Mouse (Mus musculus): ENCODE results near the gene Lrp5. TPM values are rescaled to one million over a fixed set of nuclear protein-coding genes. Genes with fewer than 3 reads are reported as not detected.
"Not testable (repeated sequence)": the region's sequence is repeated elsewhere in the genome, so short reads cannot be mapped to it uniquely, and the experiment has no call there.

Lrp5 gene
- polyA plus RNA-seq, 1 experiment from 2014 or later: 5.3 TPM

DNA sequence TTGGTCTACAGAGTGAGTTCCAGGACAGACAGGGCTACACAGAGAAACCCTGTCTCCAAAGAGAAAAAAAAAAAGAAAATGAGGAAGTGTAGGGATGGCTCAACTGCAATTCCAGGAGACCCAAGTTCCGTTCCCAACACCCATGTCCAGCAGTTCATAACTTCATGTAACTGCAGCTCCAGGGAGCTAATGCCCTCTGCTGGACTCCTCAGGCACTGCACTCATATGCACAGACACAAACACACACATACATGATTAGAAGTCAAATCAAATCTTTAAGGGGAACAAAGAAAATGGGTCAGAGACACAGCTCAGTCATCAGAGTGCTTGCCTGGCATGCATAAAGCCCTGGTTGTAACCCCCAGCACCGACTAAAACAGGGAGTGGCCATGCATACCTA is 13.2 kb downstream of the Lrp5 start:
- H3K27ac ChIP-seq (ENCODE audit: low read depth, low read length): no peak overlapping the region
- WGBS (ENCODE audit: insufficient replicate concordance): 92% methylated on average over 2 of the region's 2 CpGs
- H3K4me2 ChIP-seq: no peak overlapping the region
- no peak for ATAC-seq (replicated peaks; ENCODE audit: insufficient number of reproducible peaks, low FRiP score, low TSS enrichment)
- H3K9ac ChIP-seq (ENCODE audit: low read depth, low read length): no peak overlapping the region
- H3K4me3 ChIP-seq (ENCODE audit: low read depth, low read length): no peak overlapping the region
- no peaks in the 10 kb centered on the region for H3K9me3 ChIP-seq (replicated peaks; ENCODE audit: control insufficient read depth, low read length)
- H3K36me3 ChIP-seq (ENCODE audit: control insufficient read depth, insufficient read depth, low read length): peaks cover 4% of the 10 kb centered on the region; the same call in 1 of the 2 replicates
- H3K27me3 ChIP-seq (ENCODE audit: control insufficient read depth, insufficient read depth, low read length): no peaks in the 10 kb centered on the region
- peaks cover 16% of the 10 kb centered on the region for H3K4me1 ChIP-seq (ENCODE audit: control insufficient read depth, insufficient read depth, low read length)

- H3K9ac ChIP-seq (ENCODE audit: low read depth, low read length): no peak overlapping the region
- 50% methylated on average over 13 of the region's 13 CpGs for WGBS (ENCODE audit: insufficient replicate concordance)
- H3K4me2 ChIP-seq: peak overlapping the region; percentile 25
- H3K4me1 ChIP-seq (ENCODE audit: control insufficient read depth, insufficient read depth, low read length): peaks cover 36% of the 10 kb centered on the region
- peaks cover 4% of the 10 kb centered on the region; the same call in 1 of the 2 replicates for H3K36me3 ChIP-seq (ENCODE audit: control insufficient read depth, insufficient read depth, low read length)
- ATAC-seq (replicated peaks; ENCODE audit: insufficient number of reproducible peaks, low FRiP score, low TSS enrichment): no peak
- no peak overlapping the region for H3K4me3 ChIP-seq (ENCODE audit: low read depth, low read length)
- no peaks in the 10 kb centered on the region for H3K9me3 ChIP-seq (replicated peaks; ENCODE audit: control insufficient read depth, low read length)
- H3K27me3 ChIP-seq (ENCODE audit: control insufficient read depth, insufficient read depth, low read length): no peaks in the 10 kb centered on the region
- peak overlapping the region; percentile 73 for H3K27ac ChIP-seq (ENCODE audit: low read depth, low read length)
These were observed 17.3 kb downstream of the Lrp5 start for GRCm38 (mm10) chr19:3669100-3669499.

DNA sequence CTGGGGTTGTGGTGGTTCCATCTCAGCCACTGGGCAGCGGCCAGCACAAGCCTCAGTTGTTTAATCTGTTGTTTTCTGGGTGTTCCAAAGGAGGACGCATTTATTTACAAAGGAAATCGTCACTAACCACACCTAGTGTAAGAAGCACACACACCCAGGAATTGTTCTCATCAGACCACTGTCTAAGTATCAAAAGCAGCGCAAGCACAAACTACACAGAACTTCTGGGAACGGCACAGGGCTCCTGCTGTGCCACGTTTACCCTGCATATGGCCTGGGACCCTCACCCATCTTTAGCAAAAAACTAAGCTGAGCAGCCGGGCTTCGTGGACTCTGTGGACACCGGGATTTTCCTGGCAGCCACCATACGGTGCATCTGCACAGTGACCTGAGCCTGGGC is 17.8 kb downstream of the Lrp5 start:
- H3K27ac ChIP-seq (ENCODE audit: low read depth, low read length): peak overlapping the region; percentile 73
- peaks cover 36% of the 10 kb centered on the region for H3K4me1 ChIP-seq (ENCODE audit: control insufficient read depth, insufficient read depth, low read length)
- ATAC-seq (replicated peaks; ENCODE audit: insufficient number of reproducible peaks, low FRiP score, low TSS enrichment): no peak
- no peaks in the 10 kb centered on the region for H3K9me3 ChIP-seq (replicated peaks; ENCODE audit: control insufficient read depth, low read length)
- 0 out of 2 replicates have a peak overlapping the region, but pooled peaks have one; percentile 16 for H3K9ac ChIP-seq (ENCODE audit: low read depth, low read length)
- WGBS (ENCODE audit: insufficient replicate concordance): 81% methylated on average over 10 of the region's 10 CpGs
- no peak overlapping the region for H3K4me3 ChIP-seq (ENCODE audit: low read depth, low read length)
- H3K27me3 ChIP-seq (ENCODE audit: control insufficient read depth, insufficient read depth, low read length): no peaks in the 10 kb centered on the region
- H3K36me3 ChIP-seq (ENCODE audit: control insufficient read depth, insufficient read depth, low read length): peaks cover 4% of the 10 kb centered on the region; the same call in 1 of the 2 replicates
- no peak overlapping the region for H3K4me2 ChIP-seq

DNA sequence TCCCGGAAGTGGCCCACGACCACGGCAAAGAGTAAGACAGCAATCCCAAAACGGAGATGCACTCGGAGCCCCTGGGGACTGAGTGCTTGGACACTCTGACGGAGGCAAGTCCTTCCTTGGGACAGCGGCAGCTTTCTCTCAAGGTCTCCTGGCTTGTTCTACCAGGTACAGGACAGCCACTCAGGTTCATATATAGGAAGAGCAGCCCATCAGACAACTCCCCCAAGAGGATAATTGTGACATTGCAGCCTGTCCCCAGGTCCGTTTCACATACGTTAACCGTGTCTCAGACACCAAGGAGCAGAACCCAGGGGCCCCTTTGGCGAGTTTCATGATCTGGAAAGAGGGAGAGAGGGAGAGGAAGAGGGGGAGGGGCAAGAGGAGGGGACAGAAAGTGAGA is 18.4 kb downstream of the Lrp5 start:
- Histone ChIP-seq H3K4me1 (ENCODE audit: control insufficient read depth, insufficient read depth, low read length) (peaks cover 36% of the 10 kb centered on the region), H3K36me3 (ENCODE audit: control insufficient read depth, insufficient read depth, low read length) (0 out of 2 replicates have a peak, but pooled peaks cover 4% of the 10 kb centered on the region), H3K27me3 (ENCODE audit: control insufficient read depth, insufficient read depth, low read length) (no peaks in the 10 kb centered on the region), H3K27ac (ENCODE audit: low read depth, low read length) (no peak overlapping the region), H3K4me3 (ENCODE audit: low read depth, low read length) (no peak overlapping the region), H3K4me2 (no peak overlapping the region), H3K9ac (ENCODE audit: low read depth, low read length) (no peak overlapping the region), H3K9me3 (replicated peaks; ENCODE audit: control insufficient read depth, low read length) (no peaks in the 10 kb centered on the region)
- no peak for ATAC-seq (replicated peaks; ENCODE audit: insufficient number of reproducible peaks, low FRiP score, low TSS enrichment)
- 73% methylated on average over 11 of the region's 11 CpGs for WGBS (ENCODE audit: insufficient replicate concordance)

DNA sequence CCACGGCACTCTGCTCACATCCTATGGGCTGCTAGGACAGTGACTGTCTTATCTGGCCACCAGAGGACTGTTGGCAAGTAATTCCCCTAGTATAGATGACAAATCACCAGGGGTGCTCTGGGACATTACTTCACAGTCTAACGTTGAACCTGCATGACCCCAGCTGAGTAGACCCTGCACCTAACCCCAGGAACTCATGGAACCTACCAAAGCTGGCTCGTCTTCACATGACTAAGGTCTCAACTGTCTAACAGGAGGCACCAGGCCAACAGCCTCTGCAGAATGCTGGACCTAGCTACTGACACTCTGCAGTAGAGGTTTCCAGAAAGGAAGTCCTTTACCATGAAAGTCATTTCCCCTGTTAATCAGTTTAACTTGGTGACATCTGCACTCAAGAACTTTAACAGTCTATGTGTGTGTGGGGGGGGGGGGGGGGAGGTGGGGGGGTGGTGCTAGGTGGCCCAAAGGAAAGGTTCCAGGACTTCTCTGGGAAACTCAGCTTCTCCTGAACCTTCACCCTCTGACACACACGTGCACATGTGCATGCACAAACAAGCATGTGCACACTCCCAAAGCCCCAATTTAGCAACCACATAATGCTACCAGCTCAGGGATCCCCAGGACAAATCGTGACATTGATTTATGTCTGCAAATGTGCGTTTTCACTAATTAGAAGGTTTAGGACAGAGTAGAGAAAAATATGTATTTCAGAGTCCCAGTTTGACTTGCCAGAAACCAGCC is 19.0 kb downstream of the Lrp5 start:
- no peaks in the 10 kb centered on the region for H3K27me3 ChIP-seq (ENCODE audit: control insufficient read depth, insufficient read depth, low read length)
- no peak overlapping the region for H3K4me2 ChIP-seq
- no peaks in the 10 kb centered on the region for H3K9me3 ChIP-seq (replicated peaks; ENCODE audit: control insufficient read depth, low read length)
- H3K4me3 ChIP-seq (ENCODE audit: low read depth, low read length): no peak overlapping the region
- H3K4me1 ChIP-seq (ENCODE audit: control insufficient read depth, insufficient read depth, low read length): peaks cover 36% of the 10 kb centered on the region
- no peak overlapping the region for H3K9ac ChIP-seq (ENCODE audit: low read depth, low read length)
- H3K27ac ChIP-seq (ENCODE audit: low read depth, low read length): no peak overlapping the region
- no peaks in the 10 kb centered on the region for H3K36me3 ChIP-seq (ENCODE audit: control insufficient read depth, insufficient read depth, low read length)
- 68% methylated on average over 6 of the region's 6 CpGs for WGBS (ENCODE audit: insufficient replicate concordance)
- no peak for ATAC-seq (replicated peaks; ENCODE audit: insufficient number of reproducible peaks, low FRiP score, low TSS enrichment)

GRCm38 (mm10) chr19:3666632-3667031 is 19.7 kb downstream of the Lrp5 start:
- H3K4me2 ChIP-seq: no peak overlapping the region
- no peaks in the 10 kb centered on the region for H3K36me3 ChIP-seq (ENCODE audit: control insufficient read depth, insufficient read depth, low read length)
- peaks cover 36% of the 10 kb centered on the region for H3K4me1 ChIP-seq (ENCODE audit: control insufficient read depth, insufficient read depth, low read length)
- no peak overlapping the region for H3K27ac ChIP-seq (ENCODE audit: low read depth, low read length)
- H3K27me3 ChIP-seq (ENCODE audit: control insufficient read depth, insufficient read depth, low read length): no peaks in the 10 kb centered on the region
- H3K9me3 ChIP-seq (replicated peaks; ENCODE audit: control insufficient read depth, low read length): no peaks in the 10 kb centered on the region
- no peak overlapping the region for H3K4me3 ChIP-seq (ENCODE audit: low read depth, low read length)
- 86% methylated on average over 2 of the region's 2 CpGs for WGBS (ENCODE audit: insufficient replicate concordance)
- ATAC-seq (replicated peaks; ENCODE audit: insufficient number of reproducible peaks, low FRiP score, low TSS enrichment): no peak
- H3K9ac ChIP-seq (ENCODE audit: low read depth, low read length): no peak overlapping the region

- H3K4me3 ChIP-seq (ENCODE audit: low read depth, low read length): no peak overlapping the region
- no peaks in the 10 kb centered on the region for H3K27me3 ChIP-seq (ENCODE audit: control insufficient read depth, insufficient read depth, low read length)
- peaks cover 36% of the 10 kb centered on the region for H3K4me1 ChIP-seq (ENCODE audit: control insufficient read depth, insufficient read depth, low read length)
- ATAC-seq (replicated peaks; ENCODE audit: insufficient number of reproducible peaks, low FRiP score, low TSS enrichment): no peak
- H3K9ac ChIP-seq (ENCODE audit: low read depth, low read length): no peak overlapping the region
- H3K27ac ChIP-seq (ENCODE audit: low read depth, low read length): no peak overlapping the region
- 50% methylated on average over 5 of the region's 5 CpGs for WGBS (ENCODE audit: insufficient replicate concordance)
- H3K36me3 ChIP-seq (ENCODE audit: control insufficient read depth, insufficient read depth, low read length): no peaks in the 10 kb centered on the region
- no peaks in the 10 kb centered on the region for H3K9me3 ChIP-seq (replicated peaks; ENCODE audit: control insufficient read depth, low read length)
- no peak overlapping the region for H3K4me2 ChIP-seq
These were observed 20.9 kb downstream of the Lrp5 start for GRCm38 (mm10) chr19:3665510-3665909.

GRCm38 (mm10) chr19:3657947-3658346 is 28.4 kb downstream of the Lrp5 start:
- no peak for ATAC-seq (replicated peaks; ENCODE audit: insufficient number of reproducible peaks, low FRiP score, low TSS enrichment)
- H3K4me1 ChIP-seq (ENCODE audit: control insufficient read depth, insufficient read depth, low read length): peaks cover 11% of the 10 kb centered on the region
- no peak overlapping the region for H3K27ac ChIP-seq (ENCODE audit: low read depth, low read length)
- no peak overlapping the region for H3K9ac ChIP-seq (ENCODE audit: low read depth, low read length)
- peaks cover 14% of the 10 kb centered on the region for H3K36me3 ChIP-seq (ENCODE audit: control insufficient read depth, insufficient read depth, low read length)
- no peaks in the 10 kb centered on the region for H3K9me3 ChIP-seq (replicated peaks; ENCODE audit: control insufficient read depth, low read length)
- 90% methylated on average over 4 of the region's 4 CpGs for WGBS (ENCODE audit: insufficient replicate concordance)
- H3K27me3 ChIP-seq (ENCODE audit: control insufficient read depth, insufficient read depth, low read length): no peaks in the 10 kb centered on the region
- H3K4me3 ChIP-seq (ENCODE audit: low read depth, low read length): no peak overlapping the region
- no peak overlapping the region for H3K4me2 ChIP-seq

GRCm38 (mm10) chr19:3657065-3657464 is 29.3 kb downstream of the Lrp5 start:
- not testable (repeated sequence) for H3K9ac ChIP-seq (ENCODE audit: low read depth, low read length); H3K27ac ChIP-seq (ENCODE audit: low read depth, low read length); H3K9me3 ChIP-seq (replicated peaks; ENCODE audit: control insufficient read depth, low read length); H3K27me3 ChIP-seq (ENCODE audit: control insufficient read depth, insufficient read depth, low read length); ATAC-seq (replicated peaks; ENCODE audit: insufficient number of reproducible peaks, low FRiP score, low TSS enrichment); H3K4me3 ChIP-seq (ENCODE audit: low read depth, low read length); H3K4me2 ChIP-seq
- Histone ChIP-seq H3K36me3 (ENCODE audit: control insufficient read depth, insufficient read depth, low read length) (peaks cover 14% of the 10 kb centered on the region), H3K4me1 (ENCODE audit: control insufficient read depth, insufficient read depth, low read length) (peaks cover 11% of the 10 kb centered on the region)
- 93% methylated on average over 4 of the region's 4 CpGs for WGBS (ENCODE audit: insufficient replicate concordance)

All from heart, embryonic 11.5 days (tissue).